Mouse (Mus musculus) gastrocnemius, postnatal 10 days (tissue): ENCODE results near the gene Omt2a. TPM values are rescaled to one million over a fixed set of nuclear protein-coding genes. Genes with fewer than 3 reads are reported as not detected.
"Not testable (repeated sequence)": the region's sequence is repeated elsewhere in the genome, so short reads cannot be mapped to it uniquely, and the experiment has no call there.

Experiments
- DNase-seq: peaks from one replicate; pipeline ENCODE4 v3.0.0; 2021; ENCODE audit warnings: mixed read lengths
- long read RNA-seq, 2 experiments: library from polyadenylated mRNA; stranded (forward); transcript quantifications; one replicate each; pipeline ENCODE4 v2.0.0; 2021
- total RNA-seq, 2 experiments: library from RNA; stranded (reverse); gene quantifications; 2 replicates each; pipeline ENCODE4 v1.2.3; 2021

Omt2a gene
- total RNA-seq, result not detected
- long read RNA-seq, experiment 1, result 0 reads
- long read RNA-seq, experiment 2, result 0 reads

DNA sequence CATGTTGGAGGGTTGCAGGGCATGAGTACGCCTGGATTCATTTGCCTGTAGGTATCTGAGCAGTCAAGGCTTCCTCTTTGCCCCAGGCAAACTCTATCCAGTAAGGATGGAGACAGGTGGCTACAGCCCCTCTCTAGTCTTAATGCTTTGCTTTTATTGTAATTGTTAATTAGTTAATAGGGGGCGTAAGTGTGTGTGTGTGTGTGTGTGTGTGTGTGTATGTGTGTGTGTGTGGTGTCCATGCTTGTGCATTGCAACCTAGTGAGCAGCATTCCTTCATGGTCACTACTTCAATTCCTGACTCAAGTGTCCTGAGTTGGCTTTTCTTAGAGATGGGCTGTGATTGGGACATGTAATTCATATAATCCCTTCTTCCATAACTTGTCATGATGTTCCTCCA is at the start of gene Omt2a:
Gene Omt2a, minus strand, starts transcription at position 101 of the 400 bp plus-strand sequence.
- DNase-seq, result no peak

DNA sequence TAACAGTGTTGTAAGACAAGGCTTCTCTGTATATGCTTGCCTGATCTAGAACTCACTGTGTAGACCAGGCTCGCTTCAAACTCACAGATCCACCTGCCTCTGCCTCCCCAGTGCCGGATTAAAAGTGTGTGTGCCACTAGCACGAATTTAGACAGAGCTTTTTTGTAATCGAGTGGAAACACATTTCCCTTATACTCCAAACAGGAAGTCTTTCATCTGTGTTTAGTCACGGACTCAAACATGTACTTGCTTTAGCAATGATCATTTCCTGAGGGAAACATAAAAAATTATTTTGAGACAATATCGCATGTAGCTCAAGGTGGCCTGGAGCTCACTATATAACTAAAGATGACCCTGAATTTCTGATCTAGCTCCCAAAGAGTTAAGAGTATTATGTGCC is 48.8 kb upstream of the Omt2a start:
- no peak for DNase-seq

DNA sequence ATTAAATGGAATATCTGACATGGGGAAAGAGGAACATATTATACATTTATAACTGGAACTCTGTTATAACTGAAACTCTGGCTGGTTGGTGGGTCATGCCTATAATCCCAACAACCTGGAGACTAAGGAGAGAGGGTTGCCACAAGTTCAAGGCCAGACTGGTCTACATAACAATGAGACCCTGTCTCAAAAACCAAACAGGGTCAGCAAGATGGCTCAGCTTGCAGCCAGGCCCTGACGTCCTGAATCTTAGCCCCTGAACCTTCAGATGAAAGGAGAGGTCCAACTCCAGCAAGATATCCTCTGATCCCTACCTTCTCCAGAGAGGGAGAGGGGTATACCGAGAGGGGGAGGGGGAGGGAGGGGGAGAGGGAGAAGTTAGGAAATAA is 45.9 kb upstream of the Omt2a start:
- no peak for DNase-seq

DNA sequence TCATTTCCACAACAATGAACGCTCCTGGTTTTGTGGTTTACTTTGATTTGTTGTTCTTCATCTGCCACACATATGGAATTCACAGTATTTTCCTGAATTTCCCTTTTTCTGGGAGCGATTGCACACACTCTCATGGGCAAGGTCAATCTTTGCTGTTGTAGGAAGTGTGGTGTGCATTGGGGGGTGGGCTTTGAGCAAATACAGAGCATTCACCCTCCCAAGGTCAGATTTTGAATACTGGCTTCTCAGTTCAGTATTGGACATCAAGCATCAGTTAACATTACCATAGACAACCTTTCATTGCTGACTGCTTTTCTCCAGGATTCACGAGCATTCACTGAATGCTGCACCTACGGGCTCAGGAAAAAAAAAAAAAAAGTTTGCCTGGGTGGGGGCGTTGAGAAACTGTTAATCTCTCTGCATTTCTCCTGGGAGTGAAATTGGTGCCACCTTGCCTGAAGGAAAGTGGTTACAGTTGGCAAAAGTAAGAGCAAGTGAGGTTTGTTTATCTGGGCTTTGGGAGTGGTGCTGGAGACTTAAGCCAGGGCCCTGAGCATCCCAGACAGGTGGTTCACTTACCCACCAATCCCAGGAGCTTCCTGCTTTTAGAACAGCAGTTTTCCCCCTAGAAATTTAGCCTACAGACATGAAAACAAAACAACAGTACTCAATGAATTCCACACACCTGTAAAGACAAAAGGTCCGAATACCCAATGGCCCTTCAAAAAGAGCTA is 45.3 kb upstream of the Omt2a start:
- DNase-seq, result no peak

DNA sequence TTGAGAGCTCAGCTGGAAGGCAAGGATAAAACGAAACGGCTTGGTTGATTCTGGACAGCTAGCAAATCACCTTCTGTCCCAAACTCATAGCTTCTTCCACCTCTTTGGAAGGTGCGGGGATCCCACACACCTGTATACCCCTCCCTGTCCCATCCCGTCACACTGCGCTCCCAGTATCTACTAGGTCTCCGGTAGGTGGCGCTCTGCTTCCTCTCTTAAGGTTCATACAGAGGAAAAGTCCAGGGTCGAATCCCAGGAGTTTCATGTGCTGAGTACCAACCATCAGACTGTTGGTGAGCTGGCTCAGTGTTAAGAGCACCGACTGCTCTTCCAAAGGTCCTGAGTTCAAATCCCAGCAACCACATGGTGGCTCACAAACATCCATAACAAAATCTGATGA is 43.5 kb upstream of the Omt2a start:
- DNase-seq, result peak; percentile 70

DNA sequence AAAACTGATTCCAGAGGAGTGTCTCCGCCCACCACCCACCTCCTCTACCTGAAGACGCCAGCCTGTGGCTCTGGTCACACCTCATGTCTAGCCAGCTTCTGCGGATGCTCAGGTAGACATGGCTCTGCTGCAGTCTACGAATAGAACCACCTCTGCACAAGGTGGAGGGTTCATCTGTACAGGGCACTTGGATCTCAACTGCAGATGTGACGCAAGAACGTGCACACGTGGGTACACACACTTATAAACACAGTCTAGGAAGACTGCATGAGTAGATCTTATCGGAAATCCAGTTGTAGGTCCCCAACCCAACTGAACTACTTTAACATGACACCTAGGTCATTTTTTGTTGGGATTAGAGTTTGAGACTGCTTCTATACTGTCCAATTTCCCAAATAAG is 41.0 kb upstream of the Omt2a start, which contains the start of gene Gsta2:
Gene Gsta2, minus strand, starts transcription at position 178 of the 400 bp plus-strand sequence.
- DNase-seq, result no peak

DNA sequence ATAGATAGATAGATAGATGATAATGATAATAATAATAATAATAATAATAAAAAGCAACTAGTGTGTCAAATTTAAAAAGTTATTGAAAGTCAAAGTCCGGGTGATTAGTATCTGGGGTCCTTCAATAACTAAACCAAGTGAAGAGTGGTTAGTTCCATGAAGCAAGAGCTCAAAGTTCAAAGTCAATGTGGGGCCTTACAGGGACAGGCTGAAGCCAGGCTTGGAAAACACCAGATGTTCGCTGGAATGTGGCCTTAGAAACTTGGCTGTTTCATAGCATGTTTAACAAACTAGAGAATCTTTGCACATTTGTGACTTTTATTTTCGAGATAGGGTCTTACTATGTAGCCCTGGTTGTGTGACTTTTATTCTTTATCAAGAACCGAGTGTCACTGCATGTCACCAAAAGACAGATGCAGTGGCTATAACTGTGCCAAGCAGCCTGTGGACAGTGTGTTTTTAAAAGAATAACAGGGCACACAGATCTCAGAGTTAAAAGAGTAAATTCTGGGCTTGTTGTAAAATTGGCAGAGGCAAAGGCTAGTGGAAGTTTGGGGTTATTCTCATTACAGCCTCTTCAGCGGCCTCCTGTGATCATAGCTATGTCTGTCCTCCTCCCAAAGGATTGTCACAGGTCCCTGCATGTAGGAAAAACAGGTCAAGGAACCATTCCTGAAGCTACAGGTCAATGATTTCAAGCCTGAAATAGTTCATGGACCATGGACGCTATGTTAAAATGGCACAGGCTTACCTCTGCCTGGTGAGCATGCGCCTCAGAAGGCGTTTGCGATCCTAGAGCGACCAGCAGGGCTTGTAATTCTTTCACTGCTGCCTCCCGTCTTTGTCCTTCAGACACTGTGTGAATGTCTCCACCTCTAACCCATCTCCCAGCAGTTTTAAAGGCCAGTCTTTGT is 40.3 kb upstream of the Omt2a start:
- no peak for DNase-seq

DNA sequence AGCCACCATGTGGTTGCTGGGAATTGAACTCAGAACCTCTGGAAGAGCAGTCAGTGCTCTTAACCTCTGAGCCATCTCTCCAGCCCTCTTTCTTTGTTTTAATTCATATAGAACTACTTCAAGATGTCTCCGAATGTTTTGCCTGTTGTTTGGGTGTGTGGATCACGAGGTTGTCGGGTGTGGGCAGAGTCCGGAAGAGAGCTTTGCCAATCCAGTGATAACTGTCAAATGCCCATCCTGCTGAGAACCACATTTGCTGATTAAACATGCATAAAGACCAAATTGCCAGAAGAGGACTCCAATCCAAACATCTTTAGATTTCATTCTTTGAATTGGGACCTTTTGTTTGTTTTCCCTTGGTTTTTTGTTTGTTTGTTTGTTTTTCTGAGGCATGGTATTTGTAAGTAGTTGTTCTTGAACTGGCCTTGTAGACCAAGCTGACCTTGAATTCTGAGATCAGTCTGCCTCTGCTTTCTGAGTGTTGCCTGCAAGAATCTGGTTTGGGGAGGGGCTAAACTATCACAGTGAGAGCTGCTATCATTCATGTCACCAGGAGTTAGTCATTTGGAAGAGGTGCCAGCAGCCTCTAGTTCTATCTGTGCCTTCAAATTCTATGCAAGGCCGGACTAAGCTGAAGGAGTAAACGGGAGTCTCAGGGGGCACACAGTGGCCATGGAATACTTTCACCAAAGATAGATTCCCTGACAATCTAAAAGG is 37.1 kb upstream of the Omt2a start:
- DNase-seq, result no peak

DNA sequence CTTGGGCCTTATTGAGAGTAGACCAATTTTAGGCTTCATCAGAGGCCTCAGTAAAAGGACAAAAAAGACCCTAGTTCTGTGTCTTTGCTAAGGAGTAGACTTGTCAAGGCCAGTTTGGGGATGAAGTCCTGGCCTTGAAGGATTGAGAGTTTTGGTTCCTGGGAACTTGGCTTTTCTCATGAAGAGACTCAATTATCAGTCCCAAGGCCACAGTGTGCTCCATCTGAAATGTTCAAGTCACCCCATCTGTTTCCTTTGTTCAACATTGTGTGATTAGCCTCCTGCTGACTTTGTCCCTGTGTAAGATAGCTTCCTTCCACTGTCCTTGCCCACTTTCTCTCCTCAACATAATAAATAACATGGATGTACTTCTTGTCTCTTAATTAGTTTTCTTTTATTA is 35.4 kb upstream of the Omt2a start:
- not testable (repeated sequence) for DNase-seq

DNA sequence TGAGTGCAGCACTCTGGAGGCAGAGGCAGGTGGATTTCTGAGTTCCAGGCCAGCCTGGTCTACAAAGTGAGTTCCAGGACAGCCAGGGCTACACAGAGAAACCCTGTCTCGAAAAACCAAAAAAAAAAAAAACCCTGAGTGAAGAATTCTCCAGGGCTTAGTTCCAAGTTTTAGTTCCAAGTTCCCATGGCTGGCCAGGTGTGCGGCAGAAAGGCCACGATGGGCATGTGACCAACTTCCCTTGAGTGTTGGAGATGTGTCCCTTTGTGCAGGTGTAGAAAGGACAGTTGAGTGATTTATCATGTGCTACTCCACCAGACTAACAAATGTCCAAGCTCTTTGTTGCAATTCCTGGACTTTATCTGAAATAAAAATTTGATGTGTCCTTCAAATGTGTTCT is 34.5 kb upstream of the Omt2a start:
- DNase-seq, result not testable (repeated sequence)

DNA sequence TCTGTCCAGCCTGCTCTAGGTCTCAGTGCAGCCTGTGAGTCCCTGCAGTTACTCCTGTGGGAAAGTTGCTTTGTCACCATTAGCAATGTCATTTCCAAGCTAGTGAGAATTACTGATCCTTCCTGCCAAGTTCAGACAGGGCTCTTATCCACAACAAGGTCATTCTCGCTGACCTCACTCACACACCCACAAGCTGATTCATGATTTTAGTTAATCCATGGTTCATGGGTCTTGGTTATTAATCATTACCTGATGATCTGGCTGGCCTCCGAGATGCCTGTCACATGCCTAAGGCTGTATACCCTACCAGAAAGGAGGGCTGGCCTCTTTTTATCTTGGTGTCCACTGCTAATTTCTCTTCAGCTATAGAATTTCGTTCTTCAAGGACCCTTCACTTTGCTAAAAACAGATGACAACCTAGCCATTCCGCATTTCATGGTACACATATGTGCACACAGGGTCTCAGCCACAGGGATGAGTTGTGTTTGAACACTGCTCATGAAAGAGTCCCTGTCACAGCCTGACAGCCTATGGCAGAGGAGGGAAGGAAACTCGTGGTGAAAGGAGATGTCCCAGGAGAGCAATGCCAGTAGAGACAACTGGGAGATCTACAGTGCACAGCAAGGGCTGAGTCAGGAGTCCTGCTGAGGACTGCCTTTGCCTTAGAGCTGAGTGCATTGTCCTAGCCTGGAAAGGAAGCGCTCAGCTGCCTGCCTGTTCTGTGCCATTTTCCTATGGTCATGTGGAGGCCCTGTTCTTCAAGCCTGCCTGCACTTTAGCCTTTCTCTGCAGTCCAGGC is 33.8 kb upstream of the Omt2a start:
- DNase-seq, result not testable (repeated sequence)

DNA sequence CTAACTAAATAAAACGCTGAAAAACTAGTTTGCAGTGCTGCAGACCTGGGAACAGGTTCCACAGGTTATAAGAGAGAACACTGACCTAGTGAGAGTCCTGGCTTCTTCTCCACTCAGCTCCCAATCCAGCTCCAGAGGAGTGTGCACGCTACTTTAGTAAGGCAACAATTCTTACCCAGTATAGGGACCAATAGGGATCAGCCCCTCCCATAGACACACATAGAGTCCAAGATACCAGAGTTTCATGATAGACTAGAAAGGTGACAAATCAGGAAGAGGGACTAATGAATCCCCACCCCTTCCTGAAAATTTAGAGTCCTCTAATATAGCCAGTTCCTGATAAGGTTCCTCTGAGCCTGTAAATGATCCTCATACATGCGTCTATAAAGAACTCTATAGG is 32.4 kb upstream of the Omt2a start:
- DNase-seq, result no peak

DNA sequence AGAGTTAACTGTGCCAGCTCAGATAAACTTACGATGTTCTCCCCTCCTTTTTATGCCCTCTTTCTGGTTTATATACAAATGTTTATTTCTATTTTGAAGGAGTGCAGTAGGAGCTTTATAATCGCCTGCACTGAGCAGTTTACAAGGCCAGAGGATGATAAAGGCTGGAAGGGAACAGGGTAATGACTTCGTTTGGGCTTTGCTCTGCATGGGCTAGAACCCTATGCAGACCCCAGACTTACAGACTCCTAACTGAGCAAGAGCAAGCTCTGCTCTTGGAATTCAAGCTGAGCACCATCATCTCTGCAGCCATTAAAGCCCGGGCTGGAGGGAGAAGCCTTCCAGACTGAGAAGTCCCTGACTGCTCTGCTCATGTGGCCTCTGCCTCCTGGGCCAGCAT is 30.6 kb upstream of the Omt2a start:
- DNase-seq, result not testable (repeated sequence)

DNA sequence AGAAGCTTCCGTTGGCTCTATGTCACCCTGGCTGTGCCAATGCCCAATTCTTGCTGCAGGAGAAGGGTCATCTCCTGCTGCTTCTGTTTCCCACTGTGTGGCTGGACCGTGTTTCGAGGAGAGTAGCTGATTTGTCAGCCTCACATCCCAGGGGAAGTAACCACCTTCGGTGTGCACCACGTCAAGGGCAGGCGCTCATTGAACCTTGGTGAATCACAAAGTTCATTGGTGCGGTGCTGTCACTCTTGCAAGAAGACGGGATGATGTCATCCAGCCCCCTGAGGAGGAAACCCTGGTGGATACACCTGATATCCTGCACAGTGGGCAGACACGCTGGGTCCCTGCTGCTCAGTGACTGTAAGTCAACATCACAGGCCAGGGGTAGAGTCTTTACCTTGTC is 28.5 kb upstream of the Omt2a start:
- DNase-seq, result not testable (repeated sequence)

DNA sequence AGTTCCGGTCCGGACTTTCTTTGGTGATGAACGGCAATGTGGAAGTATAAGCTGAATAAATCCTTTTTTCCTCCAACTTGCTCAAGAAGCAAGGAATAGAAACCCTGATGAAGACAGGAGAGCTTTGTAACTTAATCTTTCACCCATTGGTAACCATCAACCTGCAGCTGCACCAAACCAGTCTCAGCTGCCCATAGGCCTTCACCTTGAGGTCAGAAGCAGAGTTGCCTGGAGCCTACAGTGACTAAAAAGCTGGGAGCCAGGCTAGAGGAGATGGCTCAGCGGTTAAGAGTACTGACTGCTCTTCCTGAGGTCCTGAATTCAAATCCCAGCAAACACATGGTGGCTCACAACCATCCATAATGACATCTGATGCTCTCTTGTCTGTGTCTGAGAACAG is 27.9 kb upstream of the Omt2a start:
- not testable (repeated sequence) for DNase-seq

DNA sequence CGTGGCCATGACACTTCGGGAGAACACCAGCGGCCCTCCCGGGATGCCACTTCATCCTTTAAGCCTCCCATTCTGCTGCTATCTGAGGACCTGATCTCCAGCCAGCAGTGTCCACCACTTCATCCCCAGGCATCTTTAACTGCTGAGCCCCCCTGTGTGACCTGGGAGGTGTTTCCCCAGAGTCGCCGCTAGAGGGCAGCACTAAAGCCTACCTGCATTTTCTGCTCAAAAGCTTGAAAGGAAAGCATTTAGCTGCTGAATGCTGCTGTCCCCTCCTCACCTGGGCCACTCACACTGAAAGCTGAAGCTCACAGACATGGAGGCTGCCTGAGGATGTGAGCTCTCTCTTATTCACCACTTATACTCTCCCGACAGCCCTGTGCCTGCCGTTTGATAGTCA is 25.7 kb upstream of the Omt2a start:
- peak; percentile 55 for DNase-seq

DNA sequence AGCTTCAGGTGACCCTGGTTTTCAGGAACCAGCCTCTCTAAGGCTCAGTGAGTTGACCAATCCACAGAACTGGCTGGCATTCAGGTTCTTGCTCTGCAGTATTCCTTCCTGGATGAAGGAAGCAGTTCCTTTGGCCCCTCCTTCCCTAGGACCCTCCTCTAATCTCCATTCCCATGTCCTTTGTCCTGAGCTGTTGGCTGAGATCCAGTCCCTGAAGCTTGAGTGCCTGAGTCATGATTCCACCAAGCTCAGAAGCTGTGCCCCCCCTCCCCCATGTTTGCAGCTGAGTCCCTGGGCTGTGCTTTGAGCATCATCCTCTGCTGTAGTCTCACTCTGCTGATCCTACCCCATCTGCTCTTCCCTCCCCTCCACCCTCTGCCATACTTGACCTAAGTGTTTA is 22.5 kb upstream of the Omt2a start:
- DNase-seq, result not testable (repeated sequence)

DNA sequence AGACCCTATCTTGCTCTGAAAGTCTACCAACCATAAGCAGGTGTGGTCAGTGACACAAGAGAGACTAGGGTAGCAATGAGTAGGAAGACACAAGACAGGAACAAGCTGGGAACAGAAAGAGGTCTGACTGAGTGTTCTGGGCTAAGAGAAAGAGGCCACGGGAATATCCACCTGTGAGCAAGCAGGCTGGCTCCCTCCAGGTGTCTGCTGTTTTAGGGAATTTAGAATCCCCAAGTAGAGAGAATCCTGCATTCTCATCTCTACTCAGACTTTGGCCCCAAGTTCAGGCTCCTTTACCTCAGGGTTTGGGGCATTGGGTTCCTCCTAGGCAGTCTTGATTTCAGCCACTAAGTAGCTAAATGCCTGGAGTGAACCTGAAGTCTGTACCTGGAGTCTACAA is 12.7 kb upstream of the Omt2a start, which contains the start of gene Omt2b:
Gene Omt2b, plus strand, starts transcription at position 301 of the 400 bp plus-strand sequence.
- DNase-seq, result not testable (repeated sequence)

DNA sequence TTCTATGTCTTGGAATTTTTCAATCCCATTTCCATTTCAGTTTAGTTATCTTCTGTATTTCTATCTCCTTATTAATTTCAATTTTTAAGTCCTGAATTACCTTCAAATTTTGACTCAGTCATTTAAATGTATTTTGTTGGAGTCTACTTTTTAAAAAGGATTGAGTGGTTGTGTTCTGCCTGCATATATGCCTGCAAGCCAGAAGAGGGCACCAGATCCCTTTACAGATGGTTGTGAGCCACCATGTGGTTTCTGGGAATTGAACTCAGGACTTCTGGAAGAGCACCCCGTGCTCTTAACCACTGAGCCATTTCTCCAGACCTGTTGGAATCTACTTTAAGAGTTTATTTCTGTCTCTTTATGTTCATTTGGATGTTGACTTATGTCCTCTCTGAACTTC is 4.9 kb upstream of the Omt2a start:
- no peak for DNase-seq

DNA sequence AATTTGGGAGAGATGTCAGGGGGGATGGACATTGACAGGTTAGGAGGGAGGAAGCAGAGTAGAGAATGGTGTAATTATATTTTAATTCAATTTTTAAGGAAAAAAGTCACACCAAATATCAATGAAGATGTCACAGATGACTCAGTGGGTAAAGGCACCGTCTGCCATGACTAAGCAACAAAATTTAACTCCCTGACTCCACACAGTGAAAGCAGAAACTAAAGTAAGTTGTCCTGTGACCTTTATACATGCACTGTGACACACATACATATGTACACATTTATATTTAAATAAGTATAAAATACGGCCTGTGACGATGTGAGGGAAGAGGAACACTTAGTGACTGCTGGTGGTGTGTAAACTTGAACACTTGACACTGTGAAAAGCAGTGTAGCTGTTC is 6.5 kb downstream of the Omt2a start:
- DNase-seq, result not testable (repeated sequence)

DNA sequence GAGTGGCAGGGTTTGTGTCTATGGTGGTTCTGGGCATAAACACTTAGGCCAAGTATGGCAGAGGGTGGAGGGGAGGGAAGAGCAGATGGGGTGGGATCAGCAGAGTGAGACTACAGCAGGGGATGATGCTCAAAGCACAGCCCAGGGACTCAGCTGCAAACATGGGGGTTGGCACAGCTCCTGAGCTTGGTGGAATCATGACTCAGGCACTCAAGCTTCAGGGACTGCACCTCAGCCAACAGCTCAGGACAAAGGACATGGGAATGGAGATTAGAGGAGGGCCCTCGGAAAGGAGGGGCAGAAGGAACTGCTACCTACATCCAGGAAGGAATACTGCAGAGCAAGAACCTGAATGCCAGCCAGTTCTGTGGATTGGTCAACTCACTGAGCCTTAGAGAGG is 15.5 kb downstream of the Omt2a start:
- not testable (repeated sequence) for DNase-seq

DNA sequence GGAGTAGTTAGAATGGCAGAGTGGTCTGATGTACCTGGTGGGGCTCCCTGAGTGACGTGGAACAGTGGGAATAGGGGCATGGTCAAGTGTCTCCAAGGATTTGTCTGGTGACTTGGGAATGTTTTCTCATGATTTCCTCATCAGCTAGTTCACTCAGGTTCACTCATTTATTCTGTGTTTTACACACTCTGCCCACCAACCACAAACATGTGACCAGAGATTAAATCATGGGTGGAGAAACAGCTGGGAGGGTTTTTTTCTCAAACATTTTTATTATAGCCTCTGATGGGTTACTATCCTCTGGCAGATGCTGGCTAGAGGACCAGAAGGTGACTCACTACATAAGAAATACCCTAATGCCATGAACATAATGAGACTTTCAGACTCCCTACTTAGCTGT is 16.4 kb downstream of the Omt2a start:
- no peak for DNase-seq
